Mouse (Mus musculus) cerebellum, adult 2 months (tissue): ENCODE data around the gene Tbc1d22a.

ENCODE experiments used
- CTCF ChIP-seq: fragments of 200-500 bp; IDR thresholded peaks from 2 replicates; pipeline ENCODE4 v1.5.1; 2011; ENCODE audit warnings: low read depth, mild to moderate bottlenecking, control low read depth, low read length, moderate library complexity, borderline replicate concordance; ENCODE audit not compliant: insufficient read depth
- POLR2A ChIP-seq: fragments of 200-500 bp; IDR thresholded peaks from 2 replicates; pipeline ENCODE4 v1.6.1; 2011; ENCODE audit warnings: low read length, control low read depth, borderline replicate concordance; ENCODE audit not compliant: insufficient read depth

DNA sequence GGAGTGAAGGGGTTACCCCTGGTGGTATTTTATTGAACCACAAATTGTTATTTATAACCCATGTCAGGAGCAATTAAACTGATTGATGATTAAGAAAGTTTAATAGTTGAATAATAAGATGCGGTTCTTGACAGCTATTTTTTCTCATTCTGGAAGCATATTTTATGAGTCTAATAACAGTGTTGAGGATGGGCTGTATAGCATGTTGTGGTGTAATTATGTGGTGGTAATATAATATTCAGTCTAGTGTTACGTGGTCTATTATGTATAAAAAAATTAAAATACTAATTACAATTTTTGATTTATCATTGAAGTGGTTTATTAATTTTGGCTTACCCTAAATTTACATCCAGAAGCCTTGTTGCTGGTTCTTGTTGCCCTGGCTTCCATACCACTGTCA, 125.5 kb downstream of the Tbc1d22a start:
- TF ChIP-seq CTCF (no peak), POLR2A (no peak)
